Mouse (Mus musculus): ENCODE data around the gene Maff.

GRCm38 (mm10) chr15:79387081-79387480 is 40.7 kb downstream of the Maff start:
- TF ChIP-seq POLR2A (IDR thresholded peaks at IDR 0.05; ENCODE audit: control insufficient read depth, low read depth, low read length) = no peak
- no peak for TF ChIP-seq CTCF (IDR thresholded peaks at IDR 0.05; ENCODE audit: control insufficient read depth, insufficient read depth, insufficient replicate concordance, low read depth, low read length)
